Mouse (Mus musculus) testis, adult 2 months (tissue): Measurements from ENCODE around the gene Abhd15. TPM values are rescaled to one million over a fixed set of nuclear protein-coding genes. Genes with fewer than 3 reads are reported as not detected.
A peak's percentile ranks its signal among the peaks of the same experiment; 100 is the strongest.

Source experiments
- H3K27ac ChIP-seq: fragments of 200-500 bp; 2 replicates; pipeline ENCODE4 v1.5.1; 2012; ENCODE audit warnings: low read depth, low read length; ENCODE audit not compliant: control insufficient read depth, insufficient read depth
- H3K27me3 ChIP-seq: fragments of 200-500 bp; 2 replicates; pipeline ENCODE4 v1.6.1; 2012; ENCODE audit warnings: mild to moderate bottlenecking, low read length, moderate library complexity; ENCODE audit not compliant: control insufficient read depth, insufficient read depth
- H3K36me3 ChIP-seq: fragments of 200-500 bp; 2 replicates; pipeline ENCODE4 v1.6.1; 2012; ENCODE audit warnings: mild to moderate bottlenecking, low read length; ENCODE audit not compliant: control insufficient read depth, insufficient read depth
- H3K4me1 ChIP-seq: fragments of 200-500 bp; 2 replicates; pipeline ENCODE4 v1.6.1; 2012; ENCODE audit warnings: low read length; ENCODE audit not compliant: control insufficient read depth, insufficient read depth
- H3K4me3 ChIP-seq: fragments of 200-500 bp; 2 replicates; pipeline ENCODE4 v1.5.1; 2012; ENCODE audit warnings: low read depth, mild to moderate bottlenecking, low read length, moderate library complexity, mixed read lengths; ENCODE audit not compliant: control insufficient read depth
- CTCF ChIP-seq: fragments of 200-500 bp; IDR thresholded peaks from 2 replicates; pipeline ENCODE4 v1.5.1; 2012; ENCODE audit warnings: low read depth, mild to moderate bottlenecking, inconsistent platforms, low read length, moderate library complexity; ENCODE audit not compliant: control insufficient read depth, insufficient read depth, insufficient replicate concordance
- POLR2A ChIP-seq: fragments of 200-500 bp; IDR thresholded peaks from 2 replicates; pipeline ENCODE4 v1.6.1; 2012; ENCODE audit warnings: low read depth, mild to moderate bottlenecking, inconsistent platforms, low read length, moderate library complexity; ENCODE audit not compliant: control insufficient read depth
- polyA plus RNA-seq: library from polyadenylated mRNA; depleted of rRNA; stranded (reverse); fragments of >200 nt; gene quantifications from 2 replicates; pipeline ENCODE4 v1.2.3, GENCODE M21; 2012

Abhd15 gene
- polyA plus RNA-seq, 1 experiment: 0.17 TPM

- peaks cover 1% of the 10 kb centered on the region for H3K36me3 ChIP-seq
- H3K4me3 ChIP-seq: peak within 1 kb of the TSS; percentile 97
- TF ChIP-seq POLR2A (no peak), CTCF (no peak)
- peaks cover 3% of the 10 kb centered on the region; the same call in 1 of the 2 replicates for H3K27me3 ChIP-seq
- peaks cover 56% of the 10 kb centered on the region for H3K4me1 ChIP-seq
- peak within 1 kb of the TSS; percentile 87 for H3K27ac ChIP-seq
These were observed 21.2 kb upstream of the Abhd15 start, which contains the start of gene Git1 for GRCm38 (mm10) chr11:77493512-77494343. Gene Git1, plus strand, starts transcription at chr11:77493562.

GRCm38 (mm10) chr11:77494344-77494676, 20.6 kb upstream of the Abhd15 start:
- peak overlapping the region; percentile 97 for H3K4me3 ChIP-seq
- H3K36me3 ChIP-seq: peaks cover 1% of the 10 kb centered on the region
- TF ChIP-seq CTCF (no peak), POLR2A (no peak)
- peaks cover 3% of the 10 kb centered on the region; the same call in 1 of the 2 replicates for H3K27me3 ChIP-seq
- peaks cover 52% of the 10 kb centered on the region for H3K4me1 ChIP-seq
- peak overlapping the region; percentile 87 for H3K27ac ChIP-seq

GRCm38 (mm10) chr11:77494782-77495181, 20.1 kb upstream of the Abhd15 start:
- Histone ChIP-seq H3K27me3 (peaks cover 2% of the 10 kb centered on the region; the same call in 1 of the 2 replicates), H3K27ac (no peak overlapping the region), H3K4me3 (peak overlapping the region; percentile 97; the same call in 1 of the 2 replicates), H3K4me1 (peaks cover 51% of the 10 kb centered on the region), H3K36me3 (peaks cover 1% of the 10 kb centered on the region)
- TF ChIP-seq CTCF (no peak), POLR2A (no peak)

- no peak overlapping the region for H3K4me3 ChIP-seq
- no peak overlapping the region for H3K27ac ChIP-seq
- TF ChIP-seq POLR2A: no peak
- no peak for TF ChIP-seq CTCF
- H3K4me1 ChIP-seq: peaks cover 48% of the 10 kb centered on the region
- peaks cover 1% of the 10 kb centered on the region for H3K36me3 ChIP-seq
- H3K27me3 ChIP-seq: no peaks in the 10 kb centered on the region
These were observed 19.4 kb upstream of the Abhd15 start for GRCm38 (mm10) chr11:77495507-77495906.

- peaks cover 38% of the 10 kb centered on the region for H3K4me1 ChIP-seq
- H3K4me3 ChIP-seq: no peak overlapping the region
- H3K27ac ChIP-seq: peak overlapping the region; percentile 71
- H3K27me3 ChIP-seq: no peaks in the 10 kb centered on the region
- no peak for TF ChIP-seq CTCF
- no peak for TF ChIP-seq POLR2A
- H3K36me3 ChIP-seq: peaks cover 1% of the 10 kb centered on the region
These were observed 17.6 kb upstream of the Abhd15 start for GRCm38 (mm10) chr11:77497341-77497756.

GRCm38 (mm10) chr11:77497851-77498250, 17.1 kb upstream of the Abhd15 start:
- peaks cover 1% of the 10 kb centered on the region for H3K36me3 ChIP-seq
- peak overlapping the region; percentile 50 for H3K27ac ChIP-seq

GRCm38 (mm10) chr11:77498261-77499139, 16.4 kb upstream of the Abhd15 start:
- Histone ChIP-seq H3K4me3 (no peak overlapping the region; the same call in 1 of the 2 replicates), H3K27ac (peak overlapping the region; percentile 50), H3K27me3 (no peaks in the 10 kb centered on the region), H3K36me3 (peaks cover 1% of the 10 kb centered on the region), H3K4me1 (peaks cover 33% of the 10 kb centered on the region)
- TF ChIP-seq CTCF (no peak), POLR2A (0 out of 2 replicates have a peak, but pooled peaks have one; percentile 7)

More at GRCm38 (mm10) chr11:77497851-77498250, 17.1 kb upstream of the Abhd15 start:
- TF ChIP-seq CTCF (no peak), POLR2A (no peak; the same call in 1 of the 2 replicates)
- Histone ChIP-seq H3K4me1 (peaks cover 34% of the 10 kb centered on the region), H3K27me3 (no peaks in the 10 kb centered on the region), H3K4me3 (no peak overlapping the region)
